Mouse (Mus musculus): Measurements from ENCODE around the gene Ror1. TPM values are rescaled to one million over a fixed set of nuclear protein-coding genes. Genes with fewer than 3 reads are reported as not detected.
A peak's percentile ranks its signal among the peaks of the same experiment; 100 is the strongest.

The Ror1 gene
- polyA plus RNA-seq, 1 experiment from 2014 or later: 13.9 TPM

DNA sequence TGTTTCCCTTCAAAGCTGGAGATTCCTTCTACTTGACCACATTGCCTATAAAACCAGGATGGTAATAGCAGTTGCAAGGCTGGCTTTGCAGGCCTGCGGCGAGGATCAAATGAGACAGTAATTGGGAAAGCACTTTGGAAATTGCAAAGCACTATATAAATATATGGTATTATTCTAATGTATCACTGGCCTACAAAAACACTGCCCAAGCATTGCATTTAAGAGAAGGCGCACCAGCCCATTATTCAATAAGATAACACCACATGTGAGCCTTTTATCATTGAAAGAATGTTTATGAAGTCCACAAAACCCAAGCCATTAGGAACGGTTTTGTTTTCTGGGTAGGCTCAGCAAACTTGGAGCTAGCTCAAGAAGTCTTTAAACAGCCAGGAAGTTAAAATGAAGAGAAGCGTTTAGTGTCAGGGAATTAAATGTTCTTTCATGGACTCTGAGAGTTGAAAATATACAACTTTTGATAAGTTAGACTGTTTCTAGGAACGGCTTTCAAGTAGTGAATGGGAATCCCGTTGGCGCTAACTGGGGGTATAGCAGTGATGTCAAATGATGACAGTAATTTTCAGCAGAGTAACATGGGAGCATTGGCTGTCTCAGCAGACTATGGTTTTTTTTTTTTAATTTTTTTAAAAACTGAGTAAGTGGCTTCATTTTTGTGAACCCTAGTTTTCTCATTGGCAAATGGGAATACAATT, 187.7 kb downstream of the Ror1 start:
- Histone ChIP-seq H3K4me1 (replicated peaks) (peaks cover 24% of the 10 kb centered on the region), H3K27ac (ENCODE audit: poor library complexity, severe bottlenecking) (peak overlapping the region; percentile 59), H3K9me3 (replicated peaks) (no peaks in the 10 kb centered on the region), H3K27me3 (replicated peaks) (no peaks in the 10 kb centered on the region), H3K36me3 (no peaks in the 10 kb centered on the region), H3K9ac (no peak overlapping the region), H3K4me2 (no peak overlapping the region), H3K4me3 (no peak overlapping the region)
- no peak for ATAC-seq (ENCODE audit: insufficient number of reproducible peaks, low FRiP score)
- WGBS: 77% methylated on average over 8 of the region's 8 CpGs

GRCm38 (mm10) chr4:100284528-100284927, 188.9 kb downstream of the Ror1 start:
- WGBS: 18% methylated on average over 6 of the region's 6 CpGs
- Histone ChIP-seq H3K27me3 (replicated peaks) (no peaks in the 10 kb centered on the region), H3K36me3 (no peaks in the 10 kb centered on the region), H3K9me3 (replicated peaks) (no peaks in the 10 kb centered on the region), H3K9ac (no peak overlapping the region), H3K27ac (ENCODE audit: poor library complexity, severe bottlenecking) (peak overlapping the region; percentile 59), H3K4me2 (peak overlapping the region; percentile 11; the same call in 1 of the 2 replicates), H3K4me1 (replicated peaks) (peaks cover 24% of the 10 kb centered on the region), H3K4me3 (no peak overlapping the region)
- peak; percentile 89 for ATAC-seq (ENCODE audit: insufficient number of reproducible peaks, low FRiP score)

DNA sequence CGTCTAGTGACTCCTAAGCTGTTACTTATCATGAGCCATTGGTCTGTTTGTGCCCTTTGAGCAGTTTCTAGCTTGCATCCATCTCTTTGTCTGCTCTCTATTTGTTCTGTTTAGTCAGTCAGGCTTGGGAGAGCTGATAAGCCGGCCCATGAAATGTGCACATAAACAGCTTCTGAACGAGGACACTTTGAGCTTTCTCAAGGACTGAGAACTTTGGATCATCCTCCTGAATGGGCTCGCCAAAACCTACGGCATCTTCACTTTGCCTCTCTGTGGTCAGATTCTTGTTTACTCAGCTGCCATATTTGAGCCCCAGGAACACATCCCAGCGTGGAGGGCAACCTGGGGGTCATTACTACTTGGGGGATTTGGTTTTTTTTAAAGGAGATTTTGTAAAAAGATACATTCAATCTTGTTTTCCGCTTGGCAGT, 190.5 kb downstream of the Ror1 start:
- no peak overlapping the region for H3K9ac ChIP-seq
- peaks cover 24% of the 10 kb centered on the region for H3K4me1 ChIP-seq (replicated peaks)
- no peak for ATAC-seq (ENCODE audit: insufficient number of reproducible peaks, low FRiP score)
- no peak overlapping the region for H3K4me3 ChIP-seq
- H3K36me3 ChIP-seq: no peaks in the 10 kb centered on the region
- no peak overlapping the region for H3K27ac ChIP-seq (ENCODE audit: poor library complexity, severe bottlenecking)
- WGBS: 79% methylated on average over 7 of the region's 7 CpGs
- H3K4me2 ChIP-seq: no peak overlapping the region
- H3K27me3 ChIP-seq (replicated peaks): no peaks in the 10 kb centered on the region
- H3K9me3 ChIP-seq (replicated peaks): no peaks in the 10 kb centered on the region

- H3K4me1 ChIP-seq (replicated peaks): peaks cover 26% of the 10 kb centered on the region
- no peak for ATAC-seq (ENCODE audit: insufficient number of reproducible peaks, low FRiP score)
Measured at GRCm38 (mm10) chr4:100286800-100287199, 191.2 kb downstream of the Ror1 start.

GRCm38 (mm10) chr4:100287829-100288228, 192.2 kb downstream of the Ror1 start:
- Histone ChIP-seq H3K4me2 (no peak overlapping the region), H3K36me3 (no peaks in the 10 kb centered on the region), H3K27ac (ENCODE audit: poor library complexity, severe bottlenecking) (no peak overlapping the region), H3K9ac (no peak overlapping the region), H3K9me3 (replicated peaks) (no peaks in the 10 kb centered on the region), H3K4me1 (replicated peaks) (peaks cover 35% of the 10 kb centered on the region), H3K27me3 (replicated peaks) (no peaks in the 10 kb centered on the region), H3K4me3 (no peak overlapping the region)
- ATAC-seq (ENCODE audit: insufficient number of reproducible peaks, low FRiP score): no peak
- WGBS: 87% methylated on average over 4 of the region's 4 CpGs

More at GRCm38 (mm10) chr4:100286800-100287199, 191.2 kb downstream of the Ror1 start:
- Histone ChIP-seq H3K9ac (no peak overlapping the region), H3K36me3 (no peaks in the 10 kb centered on the region), H3K4me3 (no peak overlapping the region), H3K4me2 (no peak overlapping the region), H3K27ac (ENCODE audit: poor library complexity, severe bottlenecking) (no peak overlapping the region), H3K9me3 (replicated peaks) (no peaks in the 10 kb centered on the region), H3K27me3 (replicated peaks) (no peaks in the 10 kb centered on the region)

DNA sequence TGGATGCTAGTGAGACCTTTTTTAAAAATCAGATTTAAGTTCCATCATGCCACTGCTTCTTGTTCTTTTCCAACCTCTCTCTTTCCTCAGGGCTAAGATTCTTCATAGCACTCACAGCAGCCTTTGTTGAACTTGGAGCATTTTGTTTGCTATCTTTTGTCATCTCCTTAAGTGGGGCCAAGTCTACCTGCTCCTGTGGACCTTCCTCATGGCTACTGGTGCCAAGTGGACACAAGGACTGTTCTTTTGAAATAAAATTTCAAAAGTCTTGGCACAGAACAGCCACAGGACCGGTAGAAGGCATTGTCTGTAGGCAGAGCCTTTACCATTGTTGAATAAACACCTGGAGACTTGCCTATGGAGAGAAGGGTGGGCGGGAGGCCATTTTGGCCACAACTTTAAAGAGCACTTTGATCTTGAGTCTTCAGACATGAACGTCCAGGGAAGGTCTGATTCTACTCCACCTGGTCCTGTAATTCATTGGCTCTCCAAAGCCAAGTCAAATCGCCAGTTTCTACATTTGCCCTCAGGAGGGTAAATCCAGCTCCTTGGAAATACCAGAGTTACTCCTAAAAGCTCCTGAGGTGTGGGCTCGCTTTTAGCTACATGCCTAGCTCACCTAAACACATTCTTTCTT, 195.5 kb downstream of the Ror1 start:
- H3K9ac ChIP-seq: no peak overlapping the region
- peaks cover 15% of the 10 kb centered on the region for H3K4me1 ChIP-seq (replicated peaks)
- H3K4me3 ChIP-seq: no peak overlapping the region
- peaks cover 4% of the 10 kb centered on the region; the same call in 1 of the 2 replicates for H3K27me3 ChIP-seq (replicated peaks)
- H3K27ac ChIP-seq (ENCODE audit: poor library complexity, severe bottlenecking): no peak overlapping the region
- no peak for ATAC-seq (ENCODE audit: insufficient number of reproducible peaks, low FRiP score)
- no peaks in the 10 kb centered on the region for H3K9me3 ChIP-seq (replicated peaks)
- WGBS: 76% methylated on average over 5 of the region's 5 CpGs
- no peak overlapping the region for H3K4me2 ChIP-seq
- no peaks in the 10 kb centered on the region for H3K36me3 ChIP-seq

DNA sequence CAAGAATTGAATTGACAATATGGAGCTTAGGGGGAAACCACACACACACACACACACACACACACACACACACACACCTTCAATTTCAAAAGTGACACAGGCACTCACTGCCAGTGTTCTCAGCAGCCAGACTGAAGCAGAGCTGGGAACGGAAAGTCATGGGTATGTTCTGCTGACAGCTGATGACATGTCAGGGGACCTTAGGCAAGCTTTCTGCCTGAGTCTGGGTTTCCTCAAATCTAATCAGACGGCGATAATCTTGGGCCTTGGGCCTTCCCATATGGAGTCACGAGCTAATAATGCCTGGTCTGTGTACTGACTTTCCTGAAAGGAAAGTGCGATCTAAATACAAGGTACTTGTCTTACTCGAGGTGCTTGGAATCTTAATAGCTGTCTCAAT, 202.1 kb downstream of the Ror1 start:
- 7% methylated on average over 6 of the region's 6 CpGs for WGBS
- Histone ChIP-seq H3K4me1 (replicated peaks) (peaks cover 44% of the 10 kb centered on the region), H3K27ac (ENCODE audit: poor library complexity, severe bottlenecking) (peak overlapping the region; percentile 52; the same call in 1 of the 2 replicates), H3K9me3 (replicated peaks) (no peaks in the 10 kb centered on the region), H3K4me3 (no peak overlapping the region), H3K27me3 (replicated peaks) (peaks cover 4% of the 10 kb centered on the region; the same call in 1 of the 2 replicates), H3K9ac (no peak overlapping the region), H3K4me2 (peak overlapping the region; percentile 42), H3K36me3 (no peaks in the 10 kb centered on the region)
- ATAC-seq (ENCODE audit: insufficient number of reproducible peaks, low FRiP score): 0 out of 2 replicates have a peak, but pooled peaks have one; percentile 53

GRCm38 (mm10) chr4:100298566-100298965, 203.0 kb downstream of the Ror1 start:
- no peak overlapping the region for H3K4me3 ChIP-seq
- H3K9me3 ChIP-seq (replicated peaks): no peaks in the 10 kb centered on the region
- no peak overlapping the region for H3K27ac ChIP-seq (ENCODE audit: poor library complexity, severe bottlenecking)
- no peak overlapping the region for H3K9ac ChIP-seq
- H3K36me3 ChIP-seq: no peaks in the 10 kb centered on the region
- H3K4me2 ChIP-seq: no peak overlapping the region
- ATAC-seq (ENCODE audit: insufficient number of reproducible peaks, low FRiP score): no peak
- H3K27me3 ChIP-seq (replicated peaks): peaks cover under 1% of the 10 kb centered on the region; the same call in 1 of the 2 replicates
- peaks cover 43% of the 10 kb centered on the region for H3K4me1 ChIP-seq (replicated peaks)
- WGBS: 45% methylated on average over 5 of the region's 5 CpGs

GRCm38 (mm10) chr4:100300171-100300570, 204.6 kb downstream of the Ror1 start:
- peaks cover 40% of the 10 kb centered on the region for H3K4me1 ChIP-seq (replicated peaks)
- no peak for ATAC-seq (ENCODE audit: insufficient number of reproducible peaks, low FRiP score)
- 81% methylated on average over 5 of the region's 5 CpGs for WGBS

DNA sequence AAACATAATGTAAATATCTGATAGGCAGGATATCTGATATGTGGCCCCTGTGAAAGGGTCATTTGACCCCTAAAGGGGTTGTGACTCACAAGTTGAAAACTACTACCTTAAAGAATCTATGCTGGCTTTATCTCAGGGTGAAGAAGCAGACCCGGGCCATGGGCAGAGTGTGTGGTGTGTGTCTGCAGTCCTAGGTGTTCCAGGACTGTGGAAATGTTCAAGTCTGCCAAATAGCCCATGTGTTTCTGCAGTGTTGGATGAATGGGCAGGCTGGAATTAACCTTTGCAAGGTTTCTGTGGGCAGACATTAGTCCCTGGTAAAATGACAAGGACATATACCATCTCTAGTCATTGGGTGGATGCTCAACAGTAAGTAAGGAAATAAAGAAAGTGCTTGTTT, 205.8 kb downstream of the Ror1 start:
- Histone ChIP-seq H3K27ac (ENCODE audit: poor library complexity, severe bottlenecking) (no peak overlapping the region), H3K4me3 (no peak overlapping the region), H3K9me3 (replicated peaks) (no peaks in the 10 kb centered on the region), H3K9ac (no peak overlapping the region), H3K27me3 (replicated peaks) (peaks cover 4% of the 10 kb centered on the region; the same call in 1 of the 2 replicates), H3K4me2 (no peak overlapping the region), H3K4me1 (replicated peaks) (peaks cover 40% of the 10 kb centered on the region), H3K36me3 (no peaks in the 10 kb centered on the region)
- ATAC-seq (ENCODE audit: insufficient number of reproducible peaks, low FRiP score): no peak
- 35% methylated on average over 1 of the region's 1 CpGs for WGBS

More at GRCm38 (mm10) chr4:100300171-100300570, 204.6 kb downstream of the Ror1 start:
- Histone ChIP-seq H3K27ac (ENCODE audit: poor library complexity, severe bottlenecking) (no peak overlapping the region), H3K27me3 (replicated peaks) (peaks cover 2% of the 10 kb centered on the region), H3K9ac (no peak overlapping the region), H3K4me2 (no peak overlapping the region), H3K4me3 (no peak overlapping the region), H3K9me3 (replicated peaks) (no peaks in the 10 kb centered on the region), H3K36me3 (no peaks in the 10 kb centered on the region)

GRCm38 (mm10) chr4:100307365-100307764, 211.8 kb downstream of the Ror1 start:
- H3K9me3 ChIP-seq (replicated peaks): 0 out of 2 replicates have a peak, but pooled peaks cover 3% of the 10 kb centered on the region
- H3K27me3 ChIP-seq (replicated peaks): peaks cover 23% of the 10 kb centered on the region
- H3K9ac ChIP-seq: no peak overlapping the region
- H3K27ac ChIP-seq (ENCODE audit: poor library complexity, severe bottlenecking): no peak overlapping the region
- no peak overlapping the region for H3K4me2 ChIP-seq
- H3K4me3 ChIP-seq: no peak overlapping the region
- ATAC-seq (ENCODE audit: insufficient number of reproducible peaks, low FRiP score): no peak
- H3K4me1 ChIP-seq (replicated peaks): peaks cover 12% of the 10 kb centered on the region; the same call in 1 of the 2 replicates
- WGBS: 60% methylated on average over 4 of the region's 4 CpGs
- H3K36me3 ChIP-seq: no peaks in the 10 kb centered on the region

All from heart, embryonic 12.5 days (tissue).